Mouse (Mus musculus): ENCODE measurements around the gene Tymp.

The Tymp gene

DNA sequence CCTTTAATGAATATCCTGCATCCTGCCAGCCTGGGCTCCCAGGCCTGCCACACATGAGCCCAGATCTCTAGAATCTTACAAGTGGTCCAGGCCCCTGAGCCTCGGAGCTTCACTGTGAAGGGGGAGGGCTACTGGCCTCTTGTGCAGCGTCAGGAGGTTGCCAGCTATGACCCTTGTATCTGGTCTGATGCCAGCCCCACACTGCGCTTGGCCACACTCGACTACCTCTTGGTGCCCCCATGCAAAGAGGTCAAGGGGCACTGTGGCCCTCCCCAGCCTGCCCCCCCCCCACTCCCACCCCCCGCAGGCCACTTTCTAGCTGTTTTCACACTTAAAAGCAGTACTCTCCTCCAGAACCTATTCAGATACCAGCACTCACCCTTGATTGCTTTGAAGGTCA lies 50.4 kb downstream of the Tymp start:
- peak; percentile 79 to 92 for DNase-seq

DNA sequence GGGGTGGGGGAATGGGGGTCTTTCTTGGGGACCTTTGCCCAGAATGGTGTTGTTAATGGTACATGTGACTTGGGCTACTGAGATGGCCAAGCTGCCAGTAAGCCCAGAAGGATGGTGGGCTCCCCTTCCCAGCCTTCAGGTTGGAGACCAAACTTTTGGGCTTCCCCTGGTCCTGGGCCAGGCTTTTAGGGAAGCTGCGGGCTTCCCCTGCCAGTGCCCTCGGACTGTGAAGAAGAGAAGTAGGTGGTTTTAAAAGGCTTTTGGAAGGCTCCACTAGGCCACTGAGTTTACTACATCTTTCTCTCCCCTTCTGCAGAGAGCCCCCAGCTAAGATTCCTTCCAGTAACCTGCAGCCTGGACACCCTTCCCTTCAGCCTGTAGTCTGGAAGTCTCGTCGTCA lies 53.2 kb downstream of the Tymp start:
- DNase-seq: peak in 1 of 2 experiments; percentile 24

DNA sequence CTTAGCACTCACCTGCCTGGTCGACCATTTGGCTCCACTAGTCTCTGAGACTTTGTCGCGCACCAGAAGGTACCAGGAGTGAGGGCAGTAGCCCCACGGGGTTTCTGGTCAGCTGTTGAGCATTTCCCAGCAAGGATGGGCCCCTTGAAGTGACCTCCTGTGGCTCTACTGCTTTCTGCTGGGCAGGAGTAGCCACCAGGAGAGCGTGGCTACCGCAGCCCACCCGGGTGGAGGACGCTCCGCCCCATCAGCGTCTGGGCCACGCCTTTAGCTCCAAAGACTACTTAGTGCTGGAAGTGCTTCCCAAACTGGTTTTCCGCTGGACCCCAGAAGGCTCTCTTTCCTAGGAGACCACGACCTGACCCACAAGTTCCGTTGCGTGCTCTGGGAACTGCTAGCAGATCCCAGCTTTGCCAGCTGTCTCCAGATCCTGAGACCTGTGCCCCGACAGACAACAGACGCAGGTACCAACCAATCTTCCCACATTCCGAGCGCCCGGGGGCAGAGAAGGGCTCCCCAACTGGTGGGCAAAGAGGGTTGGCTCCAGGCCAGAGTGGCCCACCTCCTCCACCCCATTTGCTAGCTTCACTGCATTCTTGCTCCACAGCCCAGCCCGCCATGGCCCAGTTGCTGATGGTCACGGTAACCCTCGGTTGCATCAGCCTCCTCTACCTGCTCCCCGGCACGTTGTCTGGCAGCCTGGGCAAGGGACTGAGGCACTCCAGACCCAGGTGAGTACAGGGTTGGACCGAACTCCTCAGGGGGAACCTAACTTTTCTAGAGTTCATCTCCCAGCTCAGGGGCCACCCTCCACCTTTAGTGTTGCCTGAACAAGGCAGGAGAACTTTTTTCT lies 53.9 kb downstream of the Tymp start, which contains the start of gene Adm2:
Gene Adm2 (plus strand): TSS at position 51 of the 853 bp plus-strand sequence.
- DNase-seq: peak in 1 of 2 experiments; percentile 58

Data from kidney, postnatal 25 days (tissue).